Mouse (Mus musculus) erythroblast, embryonic 14.5 days (primary cell): Measurements from ENCODE around the gene Orm2.

Experiments used
- GATA1 ChIP-seq: IDR thresholded peaks from 2 replicates; pipeline ENCODE4 v1.6.1; 2012; ENCODE audit warnings: low read length, inconsistent platforms, mixed read lengths
- TAL1 ChIP-seq: IDR thresholded peaks from 3 replicates; pipeline ENCODE4 v1.6.1; 2012; ENCODE audit warnings: low read length, inconsistent platforms, mixed read lengths

- TF ChIP-seq GATA1 = no peak
- TF ChIP-seq TAL1 = no peak
Measured at GRCm38 (mm10) chr4:63414951-63415350, 52.7 kb downstream of the Orm2 start.
